Mouse (Mus musculus) liver, embryonic 14.5 days (tissue): ENCODE measurements at regions not wholly inside any gene's neighbourhood (a gene's known extent, or its start where the extent isn't known, plus 50 kb on each side); places are given as distances from the start of the nearest gene placed in this dataset.
A peak's percentile ranks its signal among the peaks of the same experiment; 100 is the strongest.

Experiments used
- ATAC-seq: fragments of 200-750 bp; cut with Nextera tagmentation; 2 replicates; pipeline ENCODE4 v1.8.0; 2017; ENCODE audit warnings: moderate number of reproducible peaks, mild to moderate bottlenecking, moderate library complexity; ENCODE audit not compliant: insufficient read depth
- DNase-seq, 3 experiments: peaks; one replicate each; pipeline ENCODE4 v3.0.0-alpha.2; 2012 to 2013; ENCODE audit warnings: low read depth in 3 of 3, low spot score in 3 of 3
- H3K27ac ChIP-seq: fragments of 300-500 bp; sonication (generic); 2 replicates; pipeline ENCODE4 v1.5.1; 2014; ENCODE audit warnings: moderate library complexity, mild to moderate bottlenecking, control low read depth, inconsistent platforms
- H3K27me3 ChIP-seq: fragments of 300-500 bp; sonication (generic); 2 replicates; pipeline ENCODE4 v1.6.1; 2014; ENCODE audit warnings: mild to moderate bottlenecking, low read length, moderate library complexity; ENCODE audit not compliant: control insufficient read depth, insufficient read depth
- H3K36me3 ChIP-seq: fragments of 300-500 bp; sonication (generic); replicated peaks from 2 replicates; pipeline ENCODE4 v1.6.1; 2014; ENCODE audit warnings: low read depth; ENCODE audit not compliant: control insufficient read depth, insufficient read depth
- H3K4me1 ChIP-seq, 2 experiments: fragments of 200-500 bp in 1 of 2; fragments of 300-500 bp in 1 of 2; sonication (generic) in 1 of 2; replicated peaks; 2 replicates each; pipeline ENCODE4 v1.6.1; 2012 to 2014; ENCODE audit warnings: antibody characterized with exemption in 1 of 2, inconsistent platforms in 1 of 2, low read length in 1 of 2; ENCODE audit not compliant: control insufficient read depth in 2 of 2, insufficient read depth in 2 of 2
- H3K4me2 ChIP-seq: fragments of 300-500 bp; sonication (generic); 2 replicates; pipeline ENCODE4 v1.6.1; 2014; ENCODE audit warnings: low read depth, mild to moderate bottlenecking, control low read depth, moderate library complexity
- H3K4me3 ChIP-seq, 2 experiments: fragments of 200-500 bp in 1 of 2; fragments of 300-500 bp in 1 of 2; sonication (generic) in 1 of 2; 2 replicates each; pipeline ENCODE4 v1.5.1; 2012 to 2014; ENCODE audit warnings: low read depth in 2 of 2, low read length in 2 of 2, mild to moderate bottlenecking in 2 of 2, control low read depth in 1 of 2, inconsistent platforms in 1 of 2, moderate library complexity in 1 of 2; ENCODE audit not compliant: insufficient read depth in 1 of 2
- H3K9ac ChIP-seq: fragments of 300-500 bp; sonication (generic); replicated peaks from 2 replicates; pipeline ENCODE4 v1.6.1; 2014; ENCODE audit warnings: mild to moderate bottlenecking, control low read depth, moderate library complexity
- H3K9me3 ChIP-seq: fragments of 300-500 bp; sonication (generic); 2 replicates; pipeline ENCODE4 v1.6.1; 2016; ENCODE audit warnings: low read length, mixed read lengths; ENCODE audit not compliant: control insufficient read depth
- CTCF ChIP-seq: IDR thresholded peaks from 2 replicates; pipeline ENCODE4 v1.5.1; 2016; ENCODE audit warnings: antibody characterized with exemption, low read depth, control low read depth
- EP300 ChIP-seq: IDR thresholded peaks from 2 replicates; pipeline ENCODE4 v1.6.1; 2016; ENCODE audit warnings: antibody characterized with exemption, low read depth
- WGBS: fragments of 180-500 bp; shearing (Covaris S2); extraction: QIAGEN DNeasy Blood & Tissue Kit; methylation state at CpG from one replicate; pipeline ENCODE4 v1.1.7; 2014; ENCODE audit not compliant: insufficient replicate concordance; 5-methylcytosine and 5-hydroxymethylcytosine counted together

DNA sequence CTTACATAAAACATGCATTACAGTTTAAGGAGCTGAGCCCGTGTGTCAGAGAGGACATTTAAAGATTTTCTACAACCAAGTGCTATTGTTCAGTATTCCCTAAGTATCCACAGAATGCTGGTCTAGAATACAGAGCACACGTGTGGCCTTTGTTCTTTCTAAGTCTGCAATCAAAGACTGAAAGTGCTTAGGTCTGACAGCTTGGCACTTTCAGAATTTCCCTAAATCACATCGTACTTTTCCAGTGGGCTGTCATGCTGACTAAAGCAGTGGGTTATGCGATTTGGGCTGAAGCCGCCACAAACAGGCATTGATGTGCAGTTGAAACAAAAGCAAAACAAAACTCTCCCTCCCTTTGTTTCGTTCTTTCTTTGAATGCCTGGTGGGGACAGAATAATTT is 84.9 kb upstream of the Pam start:
- Histone ChIP-seq H3K9me3 (no peaks in the 10 kb centered on the region), H3K4me1 (no peaks in the 10 kb centered on the region), H3K36me3 (no peaks in the 10 kb centered on the region), H3K9ac (no peak overlapping the region), H3K4me3 (no peak overlapping the region), H3K27ac (no peak overlapping the region), H3K27me3 (no peaks in the 10 kb centered on the region), H3K4me2 (no peak overlapping the region)
- no peak for ATAC-seq
- WGBS = 39% methylated on average over 6 of the region's 6 CpGs
- DNase-seq = no peak
- TF ChIP-seq CTCF (no peak), EP300 (no peak)

DNA sequence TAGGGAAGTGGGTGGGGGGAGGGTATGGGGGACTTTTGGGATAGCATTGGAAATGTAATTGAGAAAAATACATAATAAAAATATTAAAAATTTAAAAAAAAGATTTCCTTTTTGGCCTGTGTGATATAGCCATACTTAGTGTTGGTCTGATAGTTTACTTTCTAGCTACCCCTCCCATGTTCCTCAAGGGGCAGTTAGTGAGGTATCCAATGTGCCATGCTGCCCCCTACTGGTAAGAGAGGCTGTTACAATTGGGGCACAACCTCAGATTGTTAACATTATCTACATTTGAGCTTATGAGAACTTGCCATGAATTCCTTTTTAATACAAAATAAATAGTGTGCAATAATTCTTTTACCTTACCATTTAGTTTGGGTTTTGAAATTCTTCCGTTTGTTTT is 83.6 kb upstream of the Pam start:
- WGBS = 19% methylated on average over 1 of the region's 1 CpGs
- ATAC-seq = no peak
- Histone ChIP-seq H3K4me2 (no peak overlapping the region), H3K4me3 (no peak overlapping the region), H3K9me3 (no peaks in the 10 kb centered on the region), H3K9ac (no peak overlapping the region), H3K27me3 (no peaks in the 10 kb centered on the region), H3K4me1 (no peaks in the 10 kb centered on the region), H3K27ac (no peak overlapping the region), H3K36me3 (no peaks in the 10 kb centered on the region)
- DNase-seq = peak in 2 of 3 experiments; percentile 5 to 17
- TF ChIP-seq EP300 (no peak), CTCF (peak; percentile 68)

DNA sequence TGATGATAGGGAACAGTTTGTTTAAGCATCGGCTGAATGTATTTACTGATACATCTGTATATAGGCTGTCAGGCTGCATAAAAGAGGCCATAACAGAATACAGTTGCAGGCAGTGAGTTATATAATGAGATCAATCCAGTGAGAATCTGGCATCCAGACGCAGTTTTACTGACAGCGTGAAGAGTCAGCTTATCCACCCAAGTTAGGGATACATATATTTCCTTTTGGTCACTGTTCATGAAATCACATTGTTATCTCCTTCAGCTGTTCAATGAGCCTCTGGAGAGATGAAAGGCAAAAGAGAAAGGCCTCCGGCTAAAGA is 79.3 kb upstream of the Pam start:
- Histone ChIP-seq H3K36me3 (no peaks in the 10 kb centered on the region), H3K4me3 (no peak overlapping the region), H3K9ac (no peak overlapping the region), H3K27ac (no peak overlapping the region), H3K4me1 (no peaks in the 10 kb centered on the region), H3K4me2 (no peak overlapping the region), H3K27me3 (no peaks in the 10 kb centered on the region), H3K9me3 (no peaks in the 10 kb centered on the region)
- ATAC-seq (no peak), DNase-seq (no peak)
- TF ChIP-seq CTCF (no peak), EP300 (no peak)
- WGBS = 69% methylated on average over 4 of the region's 4 CpGs

DNA sequence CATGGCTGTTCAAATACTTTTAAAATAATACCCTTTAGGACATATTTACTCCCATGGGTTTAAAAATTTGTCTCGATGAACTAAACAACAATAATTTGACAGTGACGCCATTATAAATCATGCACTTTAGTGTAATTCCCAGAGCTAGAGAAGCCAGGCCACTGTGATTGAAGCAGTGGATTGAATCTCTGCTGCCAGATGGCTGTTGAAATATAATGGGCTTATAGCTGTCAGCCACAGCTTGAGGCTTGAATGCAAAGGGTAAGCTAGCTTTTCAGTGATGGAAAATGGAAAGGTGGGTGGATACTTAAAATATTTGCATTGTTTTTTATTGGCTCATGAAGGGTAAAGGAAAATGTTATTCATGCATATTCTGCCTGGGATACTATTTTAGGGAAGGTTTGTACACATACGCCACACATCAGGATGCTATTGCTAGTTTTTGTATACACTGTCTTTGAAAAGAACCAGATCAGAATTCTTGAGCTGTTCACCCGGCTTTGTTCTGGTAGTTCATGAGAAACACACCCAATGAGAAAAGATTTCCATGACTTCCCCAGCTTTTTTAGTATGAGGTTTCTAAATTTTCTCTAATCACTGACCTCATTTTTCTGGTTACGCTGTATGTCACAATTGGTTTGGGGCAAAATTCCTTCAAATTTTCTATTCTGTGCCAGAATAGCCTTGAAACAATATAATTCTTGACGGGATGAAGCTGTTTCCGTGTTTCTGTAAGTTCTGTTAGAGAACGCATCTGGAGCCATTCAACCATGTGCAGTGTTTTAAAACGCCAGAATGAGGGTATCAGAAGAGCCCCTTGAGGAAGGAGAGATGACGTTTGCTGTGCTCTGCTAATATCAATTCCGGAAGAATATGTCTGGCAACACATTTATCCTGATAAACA is 78.7 kb upstream of the Pam start:
- ATAC-seq = no peak
- TF ChIP-seq EP300 = no peak
- no peak for TF ChIP-seq CTCF

DNA sequence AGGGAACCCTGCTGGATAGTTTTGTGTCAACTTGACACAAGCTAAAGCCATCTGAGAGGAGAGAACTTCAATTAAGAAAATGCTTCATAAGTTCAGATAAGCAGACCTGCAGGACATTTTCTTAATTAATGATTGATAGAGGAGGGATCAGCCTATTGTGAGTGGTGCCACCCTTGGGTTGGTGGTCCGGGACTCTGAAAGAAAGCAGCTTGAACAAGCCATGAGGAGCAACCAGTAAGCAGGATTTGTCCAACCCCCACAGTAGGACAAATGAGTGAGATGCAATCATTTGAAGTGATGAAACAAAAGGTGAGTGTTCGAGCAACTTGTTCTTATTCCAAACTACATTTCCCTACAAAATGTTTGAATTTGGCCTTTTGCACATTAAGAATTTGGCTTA is 78.0 kb upstream of the Pam start:
- Histone ChIP-seq H3K4me1 (no peaks in the 10 kb centered on the region), H3K4me2 (no peak overlapping the region), H3K36me3 (no peaks in the 10 kb centered on the region), H3K9me3 (no peaks in the 10 kb centered on the region), H3K27ac (no peak overlapping the region), H3K4me3 (no peak overlapping the region), H3K9ac (no peak overlapping the region), H3K27me3 (no peaks in the 10 kb centered on the region)
- TF ChIP-seq EP300 (no peak), CTCF (no peak)
- DNase-seq (no peak), ATAC-seq (no peak)
- 66% methylated on average over 2 of the region's 2 CpGs for WGBS

More for the DNA sequence above, 78.7 kb upstream of the Pam start:
- no peaks in the 10 kb centered on the region for H3K9me3 ChIP-seq
- no peaks in the 10 kb centered on the region for H3K27me3 ChIP-seq
- H3K4me2 ChIP-seq = no peak overlapping the region
- WGBS = 73% methylated on average over 11 of the region's 11 CpGs
- no peaks in the 10 kb centered on the region for H3K4me1 ChIP-seq
- H3K4me3 ChIP-seq = no peak overlapping the region
- no peaks in the 10 kb centered on the region for H3K36me3 ChIP-seq
- no peak overlapping the region for H3K9ac ChIP-seq
- no peak overlapping the region for H3K27ac ChIP-seq
- no peak for DNase-seq
